Mouse (Mus musculus) layer of hippocampus, adult 9-10 months (tissue): ENCODE results near the gene Hist1h4i.
A peak's percentile ranks its signal among the peaks of the same experiment; 100 is the strongest.
"Not testable (repeated sequence)": the region's sequence is repeated elsewhere in the genome, so short reads cannot be mapped to it uniquely, and the experiment has no call there.

Experiments used
- DNase-seq: peaks from one replicate; pipeline ENCODE4 v3.0.0; 2022; ENCODE audit warnings: low spot score

Gene Hist1h4i

DNA sequence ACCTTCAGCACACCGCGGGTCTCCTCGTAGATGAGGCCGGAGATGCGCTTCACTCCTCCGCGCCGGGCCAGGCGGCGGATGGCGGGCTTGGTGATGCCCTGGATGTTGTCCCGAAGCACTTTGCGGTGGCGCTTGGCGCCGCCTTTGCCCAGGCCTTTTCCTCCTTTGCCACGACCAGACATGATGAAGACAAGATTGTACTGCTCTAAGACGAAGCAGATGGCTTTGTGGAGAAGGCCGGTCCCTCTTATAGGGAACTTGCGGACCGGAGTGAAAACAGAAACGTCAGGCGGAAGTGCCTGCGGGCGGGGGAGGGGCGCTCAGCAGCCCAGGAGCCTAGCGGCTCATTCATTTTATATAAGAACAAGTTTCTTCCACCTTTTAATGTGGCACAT lies at the start of gene Hist1h4i:
Hist1h4i (minus strand) TSS at position 221 of the 395 bp plus-strand sequence.
- peak; percentile 97 for DNase-seq

DNA sequence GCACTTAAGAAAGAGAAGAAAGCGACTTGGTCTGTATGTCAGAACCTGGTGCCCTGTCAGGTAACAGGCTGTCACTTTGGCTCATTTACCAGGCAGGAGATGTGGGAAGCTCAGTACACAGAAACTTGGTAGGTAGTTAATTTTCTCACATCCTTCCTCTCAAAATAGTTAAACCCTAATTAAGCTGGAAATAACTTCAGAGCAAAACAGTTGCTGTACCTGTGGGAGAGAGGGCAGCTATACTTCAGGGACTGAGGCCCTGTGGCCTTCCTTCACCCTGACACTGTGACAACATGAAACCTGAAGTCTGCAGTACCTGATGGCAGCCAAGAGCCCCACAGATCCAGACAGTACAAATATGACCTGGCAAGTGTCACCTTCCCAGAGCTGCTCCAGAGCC lies 43.0 kb upstream of the Hist1h4i start, which contains the start of gene Vmn1r188:
Vmn1r188 (plus strand) TSS at position 301 of the 400 bp plus-strand sequence.
- DNase-seq: not testable (repeated sequence)

DNA sequence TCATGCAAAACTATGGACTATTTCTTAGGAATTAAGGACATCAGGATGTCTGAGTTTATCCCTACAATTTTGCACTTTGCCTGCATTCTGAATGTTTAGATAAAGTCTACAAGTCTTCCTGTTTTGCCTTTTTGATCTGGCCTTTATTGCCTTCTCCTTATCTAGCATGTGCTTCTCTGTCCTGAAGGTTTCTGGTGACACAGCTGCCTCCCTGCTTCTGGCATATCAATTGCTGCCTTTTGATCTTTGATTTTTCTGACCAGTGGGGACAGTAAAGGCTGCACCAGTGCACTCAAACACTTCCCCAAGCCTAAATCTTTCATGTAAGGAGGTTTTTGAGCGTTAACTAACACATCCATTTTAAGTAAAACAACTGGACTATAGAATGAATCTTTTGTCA lies 22.3 kb upstream of the Hist1h4i start:
- DNase-seq: no peak

GRCm38 (mm10) chr13:22061422-22061821 lies 20.3 kb upstream of the Hist1h4i start:
- no peak for DNase-seq

- no peak for DNase-seq
Observed at GRCm38 (mm10) chr13:22053754-22054153, 12.6 kb upstream of the Hist1h4i start.

GRCm38 (mm10) chr13:22051523-22051859 lies 10.3 kb upstream of the Hist1h4i start:
- no peak for DNase-seq

DNA sequence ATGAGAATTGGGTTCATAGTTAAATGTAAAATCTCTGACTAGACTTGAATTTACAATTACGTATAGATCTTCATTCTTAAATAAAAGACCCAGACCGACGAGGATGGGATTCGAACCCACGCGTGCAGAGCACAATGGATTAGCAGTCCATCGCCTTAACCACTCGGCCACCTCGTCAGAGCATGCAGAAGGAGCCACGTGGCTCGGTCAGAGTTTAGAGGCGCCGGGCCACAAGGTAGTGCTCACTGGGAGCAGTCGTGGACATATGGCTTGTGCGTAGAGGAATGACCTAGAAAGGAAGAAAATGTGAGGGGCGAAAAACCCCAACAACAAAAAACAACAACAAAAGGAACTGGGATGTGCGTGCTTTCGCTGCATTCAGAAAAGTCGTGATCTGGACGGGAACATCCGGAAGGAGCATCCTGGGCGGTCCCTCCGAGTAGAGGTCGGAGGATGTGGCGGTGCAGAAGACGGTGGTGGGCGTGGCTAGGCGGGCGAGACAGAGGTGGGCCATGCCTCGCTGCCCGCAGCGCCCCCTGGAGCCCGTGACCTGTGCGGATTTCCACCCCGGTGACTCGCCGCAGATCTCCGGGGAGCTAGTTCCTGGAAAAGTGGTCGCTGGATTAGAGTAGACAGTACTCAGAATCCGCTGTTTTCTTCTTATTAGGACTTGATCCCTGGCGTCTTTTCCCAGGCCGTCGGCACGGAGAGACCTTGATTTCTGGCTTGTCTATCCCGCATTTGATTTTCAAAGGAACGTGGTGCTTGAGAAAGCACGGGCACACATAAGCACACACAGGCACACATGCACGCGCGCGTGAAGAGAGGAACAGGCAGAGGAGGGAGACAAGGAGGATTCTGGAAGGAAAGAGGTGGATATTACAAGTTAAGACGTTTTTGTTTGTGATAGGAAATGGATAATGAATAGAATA lies 9.7 kb upstream of the Hist1h4i start:
- peak; percentile 85 for DNase-seq

GRCm38 (mm10) chr13:22049737-22050440 lies 8.7 kb upstream of the Hist1h4i start:
- no peak for DNase-seq

GRCm38 (mm10) chr13:22049041-22049440 lies 7.9 kb upstream of the Hist1h4i start:
- no peak for DNase-seq

DNA sequence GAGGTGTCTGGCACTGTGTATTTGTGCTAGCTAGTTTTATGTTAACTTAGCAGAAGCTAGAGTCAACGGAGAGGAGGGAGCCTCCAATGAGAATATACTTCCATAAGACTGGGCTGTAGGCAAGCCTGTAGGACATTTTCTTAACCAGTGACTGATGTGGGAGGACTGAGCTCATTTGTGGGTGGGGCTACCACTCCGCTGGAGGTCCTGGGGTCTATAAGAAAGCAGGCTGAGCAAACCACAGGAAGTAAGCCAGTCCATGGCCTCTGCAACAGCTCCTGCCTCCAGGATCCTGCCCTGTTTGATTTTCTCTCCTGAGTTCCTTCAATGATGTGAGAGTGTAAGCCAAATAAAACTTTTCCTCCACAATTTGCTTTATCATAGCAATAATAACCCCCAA lies 4.1 kb upstream of the Hist1h4i start:
- DNase-seq: no peak

DNA sequence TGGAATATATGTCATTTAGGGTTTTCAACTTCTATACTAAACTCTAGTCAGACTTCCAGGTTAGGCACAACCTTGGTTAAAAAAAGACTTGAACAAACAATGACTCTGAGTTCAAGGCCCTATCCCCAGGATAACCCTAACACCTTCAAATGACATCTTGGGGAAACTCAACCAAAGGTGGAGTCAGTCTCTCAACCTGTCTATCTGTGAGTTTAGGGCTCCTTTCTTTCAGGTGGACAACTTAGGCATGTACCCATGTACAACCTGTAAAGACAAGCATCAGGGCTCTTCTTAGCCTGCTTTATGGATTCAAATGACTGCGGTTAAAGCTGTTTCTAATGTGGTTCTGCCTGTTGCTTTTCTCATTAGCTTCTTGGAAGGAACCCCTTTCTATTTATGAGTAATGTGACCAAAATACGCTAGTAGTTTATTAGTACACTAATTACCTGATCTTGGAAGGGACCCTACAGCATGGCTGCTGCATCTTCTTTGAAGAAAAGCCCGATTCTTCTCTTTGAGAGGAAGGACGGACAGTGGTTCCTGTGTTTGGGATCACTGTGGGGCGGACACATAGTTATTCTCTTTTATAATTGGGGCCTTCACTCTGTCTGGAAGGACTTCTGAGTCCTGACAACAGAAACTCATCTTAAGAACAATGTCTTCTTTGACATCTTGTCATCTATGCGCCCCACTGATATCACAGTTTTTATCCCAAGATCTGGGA lies 3.4 kb upstream of the Hist1h4i start:
- DNase-seq: no peak

GRCm38 (mm10) chr13:22043503-22044431 lies 2.6 kb upstream of the Hist1h4i start:
- DNase-seq: no peak

DNA sequence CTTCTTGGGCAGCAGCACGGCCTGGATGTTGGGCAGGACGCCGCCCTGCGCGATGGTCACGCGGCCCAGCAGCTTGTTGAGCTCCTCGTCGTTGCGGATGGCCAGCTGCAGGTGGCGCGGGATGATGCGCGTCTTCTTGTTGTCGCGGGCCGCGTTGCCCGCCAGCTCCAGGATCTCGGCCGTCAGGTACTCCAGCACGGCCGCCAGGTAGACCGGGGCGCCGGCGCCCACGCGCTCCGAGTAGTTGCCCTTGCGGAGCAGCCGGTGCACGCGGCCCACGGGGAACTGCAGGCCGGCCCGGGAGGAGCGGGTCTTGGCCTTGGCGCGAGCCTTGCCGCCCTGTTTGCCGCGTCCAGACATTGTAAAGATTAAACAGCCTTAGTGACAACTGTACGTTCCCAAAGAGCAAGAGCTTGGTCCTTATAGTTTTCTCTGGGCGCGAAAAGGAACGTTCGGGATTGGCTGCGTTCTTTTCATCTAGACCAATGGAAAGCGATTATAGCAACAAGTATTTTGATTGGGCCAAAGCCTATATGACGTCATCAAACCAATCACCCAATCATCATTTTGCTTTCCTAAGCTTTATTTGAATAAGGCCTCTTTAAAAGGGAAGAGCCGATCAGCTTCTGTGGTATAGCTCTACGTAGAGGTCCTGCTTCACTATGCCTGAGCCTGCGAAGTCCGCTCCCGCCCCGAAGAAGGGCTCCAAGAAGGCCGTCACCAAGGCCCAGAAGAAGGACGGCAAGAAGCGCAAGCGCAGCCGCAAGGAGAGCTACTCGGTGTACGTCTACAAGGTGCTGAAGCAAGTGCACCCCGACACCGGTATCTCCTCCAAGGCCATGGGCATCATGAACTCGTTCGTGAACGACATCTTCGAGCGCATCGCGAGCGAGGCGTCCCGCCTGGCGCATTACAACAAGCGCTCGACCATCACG lies 1.7 kb upstream of the Hist1h4i start, which contains the start of the genes Hist1h2ag and Hist1h2bj:
Hist1h2ag (minus strand) TSS at position 377 of the 935 bp plus-strand sequence.
Hist1h2bj (plus strand) TSS at position 647 of the 935 bp plus-strand sequence.
- DNase-seq: peak; percentile 98

DNA sequence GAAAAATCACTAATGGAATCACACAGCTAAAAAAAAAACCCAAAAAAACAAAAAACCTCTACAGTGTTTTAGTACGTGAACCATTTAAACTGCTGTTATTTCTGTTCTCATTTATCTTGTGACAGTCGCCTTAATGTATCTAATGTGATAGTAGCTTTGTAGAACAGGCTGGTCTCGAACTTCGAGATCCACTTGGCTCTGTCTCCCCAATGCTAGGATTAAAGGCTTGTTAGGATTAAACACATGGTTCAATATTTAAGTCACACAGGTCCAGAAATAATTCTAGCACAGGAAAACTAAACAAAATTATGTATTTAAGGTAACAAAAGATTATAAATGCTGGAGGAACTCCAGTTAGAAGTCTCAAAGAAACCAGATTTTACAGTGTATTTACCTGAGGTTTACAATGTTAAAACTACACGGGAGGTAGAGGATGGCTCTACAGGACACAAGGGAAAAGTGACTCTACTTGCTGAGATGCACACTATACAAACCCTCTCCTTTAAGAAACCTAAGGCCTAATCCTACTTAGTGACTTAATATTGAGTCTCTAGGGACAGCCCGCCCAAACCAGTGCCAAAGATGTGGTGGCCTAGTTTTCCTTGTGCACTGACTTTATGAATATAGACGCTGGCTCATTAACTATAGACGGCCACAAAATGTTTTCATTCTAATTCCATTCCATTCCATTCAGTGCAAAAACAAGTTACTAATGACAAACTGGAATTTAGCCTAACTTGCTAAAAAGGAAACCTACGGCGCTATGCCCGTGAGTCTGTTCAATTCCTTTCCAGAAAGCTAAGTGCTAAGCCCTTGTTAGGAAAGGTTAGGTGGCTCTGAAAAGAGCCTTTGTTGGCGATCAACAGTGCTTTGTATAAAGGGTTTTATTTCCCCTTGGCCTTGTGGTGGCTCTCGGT lies 747 bp upstream of the Hist1h4i start:
- no peak for DNase-seq

DNA sequence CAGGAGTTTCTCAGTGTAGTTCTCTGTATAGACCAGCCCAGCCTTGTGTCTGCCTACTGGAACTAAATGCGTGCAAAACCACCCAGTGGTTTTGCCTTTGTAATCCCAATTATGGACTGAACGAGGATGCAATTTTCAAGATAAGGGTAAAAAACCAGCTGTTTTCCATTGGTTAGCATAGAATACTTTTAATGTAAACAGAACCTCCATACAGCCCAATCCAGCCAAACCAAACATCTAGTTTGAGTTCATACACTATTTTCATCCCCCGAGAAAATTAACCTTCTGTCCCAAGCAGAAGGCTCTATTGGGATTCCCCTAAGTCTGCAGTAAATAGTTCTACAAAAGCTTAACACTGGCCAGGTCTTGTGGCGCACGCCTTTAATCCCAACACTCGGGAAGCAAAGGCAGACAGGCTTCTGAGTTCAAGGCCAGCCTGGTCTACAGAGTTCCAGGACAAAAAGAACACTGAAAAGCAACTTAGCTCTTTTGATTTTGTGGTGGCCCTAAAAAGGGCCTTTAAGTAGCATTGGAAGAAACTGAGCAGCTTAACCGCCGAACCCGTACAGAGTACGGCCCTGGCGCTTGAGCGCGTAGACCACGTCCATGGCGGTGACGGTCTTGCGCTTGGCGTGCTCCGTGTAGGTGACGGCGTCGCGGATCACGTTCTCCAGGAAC lies 559 bp downstream of the Hist1h4i start:
- DNase-seq: no peak

- DNase-seq: no peak
Observed at GRCm38 (mm10) chr13:22039951-22040463, 1.2 kb downstream of the Hist1h4i start.

- DNase-seq: no peak
Observed at GRCm38 (mm10) chr13:22039364-22039763, 1.8 kb downstream of the Hist1h4i start.

DNA sequence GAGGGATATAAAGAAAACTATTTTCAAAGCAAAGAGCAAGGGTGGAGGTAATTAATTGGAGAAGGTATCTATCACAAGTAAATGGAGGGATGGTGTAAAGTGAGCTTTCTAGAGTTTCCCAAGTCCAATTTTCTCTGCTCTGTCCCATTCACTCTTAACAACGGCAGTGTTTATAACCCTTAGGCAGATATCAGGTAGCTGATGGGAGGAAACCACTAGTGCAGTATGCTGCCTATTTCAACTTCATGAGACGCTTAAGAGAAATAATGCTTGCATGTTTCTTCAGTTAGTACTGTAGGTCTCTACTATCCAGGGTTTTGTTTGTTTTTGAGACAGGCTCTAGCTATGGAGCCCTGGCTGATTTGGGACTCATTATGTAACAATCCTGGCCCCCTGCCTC lies 3.7 kb downstream of the Hist1h4i start:
- no peak for DNase-seq
